Mouse (Mus musculus): ENCODE data around the gene Nrxn1. TPM values are rescaled to one million over a fixed set of nuclear protein-coding genes. Genes with fewer than 3 reads are reported as not detected.
"Not testable (repeated sequence)": the region's sequence is repeated elsewhere in the genome, so short reads cannot be mapped to it uniquely, and the experiment has no call there.

Gene Nrxn1
- polyA plus RNA-seq, 3 experiments from 2014 or later, result 0.11 to 0.81 TPM; not detected in 1

DNA sequence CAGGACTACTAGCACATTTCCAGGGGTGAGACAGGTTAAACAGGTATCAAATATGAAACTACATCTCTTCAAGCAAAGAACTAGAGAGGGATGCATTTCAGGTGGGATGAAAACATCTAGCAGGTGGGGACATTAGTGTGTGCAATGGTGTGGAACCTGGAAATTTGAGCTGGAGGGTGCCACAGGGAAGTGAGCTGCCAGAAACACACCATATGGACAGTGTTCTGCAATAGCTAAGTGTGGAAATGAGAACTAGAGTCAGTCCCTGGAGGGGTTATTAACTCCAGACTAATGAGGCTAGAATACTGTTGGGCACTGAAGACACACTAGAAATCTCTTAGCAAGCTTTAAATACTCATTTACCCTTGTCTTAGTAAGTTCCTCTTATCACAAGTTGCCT is 536.5 kb downstream of the Nrxn1 start:
- ATAC-seq, result no peak

DNA sequence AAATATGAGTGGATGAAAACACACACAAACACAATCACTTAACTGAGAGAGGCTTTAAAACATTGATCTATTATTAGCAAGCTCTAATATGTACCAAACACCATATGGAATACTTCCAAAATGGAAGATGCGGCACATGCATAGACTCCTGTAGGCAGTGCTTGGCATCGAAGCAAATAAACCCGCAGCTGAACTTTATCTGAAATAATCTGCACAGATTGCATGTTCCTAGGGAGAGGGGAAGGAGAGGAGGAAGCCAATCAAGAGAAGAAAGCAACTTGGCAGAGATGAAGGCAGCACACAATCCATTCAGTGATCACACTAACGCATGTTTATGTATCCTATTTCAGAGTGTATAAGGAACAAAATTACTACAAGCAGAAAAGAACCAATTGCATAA is 542.5 kb downstream of the Nrxn1 start:
- no peak for ATAC-seq

DNA sequence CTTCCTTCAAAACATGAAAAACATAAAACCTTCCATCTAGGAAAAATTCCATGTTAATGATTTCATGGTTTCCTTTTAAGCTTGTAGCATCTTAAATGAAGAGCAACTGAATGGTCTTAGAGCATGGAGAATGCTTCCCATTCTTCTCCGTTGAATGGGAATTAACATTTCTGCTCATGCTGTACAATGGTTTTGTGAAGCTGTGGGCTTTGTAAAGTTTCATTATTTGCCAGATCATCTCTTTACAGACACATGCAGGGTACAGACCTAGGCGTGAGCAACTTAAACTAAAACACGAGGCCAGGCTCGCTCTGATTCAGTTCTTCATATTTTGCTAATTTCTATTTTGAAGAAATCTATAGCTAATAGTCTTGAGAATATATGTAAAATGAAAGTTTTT is 546.1 kb downstream of the Nrxn1 start:
- ATAC-seq, result no peak

DNA sequence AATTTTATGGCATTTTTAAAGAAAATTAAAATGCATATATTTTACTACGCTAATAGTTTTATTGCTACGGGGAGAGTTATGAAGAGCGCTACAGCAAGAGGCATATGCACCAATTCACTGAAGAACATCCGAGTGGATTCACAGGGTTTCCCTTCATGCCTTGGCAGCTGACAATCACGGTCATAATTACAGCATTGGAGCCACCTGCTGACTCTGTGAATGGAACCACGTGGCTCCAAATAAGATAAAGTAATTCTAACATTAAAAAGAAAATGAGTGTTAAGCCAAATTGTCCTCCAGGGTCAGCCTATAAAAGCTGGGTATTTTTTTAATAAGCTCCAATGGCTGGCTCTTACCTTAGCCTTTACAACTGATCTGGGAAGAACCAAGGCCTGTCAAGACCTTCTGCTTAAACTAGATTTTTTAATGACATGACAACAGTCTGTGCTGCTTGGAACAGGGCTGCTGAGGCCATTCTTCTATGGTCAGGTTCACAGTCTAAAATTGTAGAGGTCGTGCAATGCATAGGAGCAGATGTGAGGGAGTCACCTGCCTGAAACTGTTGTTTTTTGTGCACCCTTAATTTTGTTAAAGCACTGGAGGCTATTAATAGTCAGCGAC is 548.1 kb downstream of the Nrxn1 start:
- ATAC-seq, result no peak

DNA sequence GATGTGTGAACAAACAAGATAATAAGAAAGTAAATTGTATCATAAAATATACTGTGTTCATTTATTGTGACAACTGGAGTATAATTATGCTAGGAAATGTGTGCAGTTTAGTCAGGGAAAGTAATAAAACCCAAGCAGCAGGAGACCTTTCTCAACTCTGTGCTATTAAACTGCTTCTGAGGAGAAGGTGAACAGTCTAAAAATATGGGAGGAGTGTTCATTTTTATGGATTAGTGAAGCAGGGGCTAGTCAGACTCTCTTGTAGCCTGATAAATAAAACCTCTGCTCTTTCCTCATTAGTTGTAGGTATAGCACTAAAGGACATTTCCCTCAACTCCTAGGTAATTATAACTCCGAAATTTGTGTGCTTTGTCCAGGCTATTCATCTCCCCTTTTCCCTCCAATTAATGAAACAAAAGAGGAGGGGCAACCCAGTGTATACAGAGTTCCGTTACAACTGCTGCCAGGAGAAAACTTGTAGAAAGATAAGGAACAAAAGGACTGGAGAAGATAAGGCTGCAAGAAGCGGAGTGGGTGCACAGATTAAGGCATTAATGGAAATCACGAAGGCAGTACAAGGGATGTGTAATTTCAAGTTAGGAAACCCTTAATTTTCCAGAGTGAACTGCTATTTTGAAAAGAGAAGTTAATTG is 548.8 kb downstream of the Nrxn1 start:
- ATAC-seq, result no peak

DNA sequence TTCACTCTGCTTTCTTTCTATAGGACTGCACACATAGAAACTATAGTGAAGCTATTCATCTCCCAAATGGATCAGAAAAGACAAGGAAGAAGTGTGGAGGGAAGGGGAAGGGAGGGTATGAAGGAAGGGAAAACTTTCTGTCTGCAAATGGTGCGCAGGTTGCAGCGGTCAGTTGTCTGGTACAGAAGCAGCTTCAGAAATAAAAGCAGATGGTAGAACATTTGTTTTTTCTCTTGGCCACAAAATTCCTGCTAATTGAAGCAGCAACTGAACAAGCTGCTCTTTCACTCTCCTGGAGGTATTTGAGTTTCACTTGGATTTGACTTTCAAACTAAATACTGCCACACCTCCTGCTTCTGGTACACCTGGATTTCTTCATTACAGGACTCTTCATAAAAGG is 561.4 kb downstream of the Nrxn1 start:
- no peak for ATAC-seq

DNA sequence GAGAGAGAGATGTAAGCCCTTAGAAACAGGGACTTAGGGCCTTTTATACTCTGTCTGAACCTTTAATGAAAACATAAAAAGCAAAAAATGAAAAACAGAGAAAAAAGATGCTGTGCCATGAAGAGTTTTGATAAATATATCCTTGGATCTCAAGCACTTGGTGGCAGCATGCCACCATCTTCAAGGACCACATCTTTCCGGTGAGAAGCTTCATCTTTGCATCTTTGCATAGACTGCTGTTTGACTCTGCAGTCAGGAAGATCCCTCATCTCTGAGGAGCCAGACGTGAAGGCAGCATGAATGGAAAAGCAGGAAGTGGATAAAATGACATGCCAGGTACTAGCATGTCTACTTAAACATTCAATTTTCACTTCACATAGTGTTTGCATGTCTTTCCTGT is 586.8 kb downstream of the Nrxn1 start:
- ATAC-seq, result no peak

DNA sequence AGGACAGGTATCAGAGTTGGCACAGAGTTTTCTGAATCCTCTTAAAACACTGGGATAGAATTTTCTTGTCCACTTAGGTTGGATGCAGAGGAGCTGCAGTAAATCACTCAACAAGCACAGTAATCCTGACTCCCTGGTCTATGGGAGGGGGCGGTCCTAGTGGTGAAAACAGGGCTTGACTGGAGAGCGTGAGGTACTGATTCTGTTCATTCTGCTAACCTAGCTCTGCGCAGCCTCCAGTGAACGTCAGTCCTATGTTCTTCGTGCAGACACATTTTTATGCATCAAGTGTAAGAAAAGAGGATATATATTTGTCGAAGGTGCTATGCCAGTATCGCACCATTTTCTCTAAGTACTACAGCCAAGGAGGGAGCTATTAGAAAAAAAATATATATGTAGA is 588.9 kb downstream of the Nrxn1 start:
- not testable (repeated sequence) for ATAC-seq

DNA sequence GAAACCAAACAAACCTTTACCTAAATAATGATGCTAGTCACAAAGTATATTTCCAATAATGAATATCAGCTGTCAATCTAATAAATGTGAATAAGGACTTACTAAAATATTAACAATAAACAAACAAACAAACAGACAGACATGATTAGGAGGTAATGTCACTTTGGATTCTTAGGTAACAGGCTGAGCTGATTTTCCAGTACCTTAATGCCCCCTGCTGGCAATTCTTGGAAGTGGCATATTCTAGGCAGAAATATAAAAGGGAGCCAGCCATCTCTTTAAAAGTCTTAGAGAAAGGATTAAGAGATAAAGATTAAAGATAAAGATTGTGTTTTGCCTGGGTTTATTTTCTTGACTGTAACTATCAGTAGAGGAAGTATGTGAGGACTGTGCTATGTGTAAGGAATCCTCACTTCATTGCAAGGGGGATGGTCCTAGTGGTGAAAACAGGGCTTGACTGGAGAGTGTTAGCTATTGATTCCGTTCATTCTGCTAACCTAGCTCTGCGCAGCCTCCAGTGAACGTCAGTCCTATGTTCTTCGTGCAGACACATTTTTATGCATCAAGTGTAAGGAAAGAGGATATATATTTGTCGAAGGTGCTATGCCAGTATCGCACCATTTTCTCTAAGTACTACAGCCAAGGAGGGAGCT is 591.7 kb downstream of the Nrxn1 start:
- no peak for ATAC-seq

DNA sequence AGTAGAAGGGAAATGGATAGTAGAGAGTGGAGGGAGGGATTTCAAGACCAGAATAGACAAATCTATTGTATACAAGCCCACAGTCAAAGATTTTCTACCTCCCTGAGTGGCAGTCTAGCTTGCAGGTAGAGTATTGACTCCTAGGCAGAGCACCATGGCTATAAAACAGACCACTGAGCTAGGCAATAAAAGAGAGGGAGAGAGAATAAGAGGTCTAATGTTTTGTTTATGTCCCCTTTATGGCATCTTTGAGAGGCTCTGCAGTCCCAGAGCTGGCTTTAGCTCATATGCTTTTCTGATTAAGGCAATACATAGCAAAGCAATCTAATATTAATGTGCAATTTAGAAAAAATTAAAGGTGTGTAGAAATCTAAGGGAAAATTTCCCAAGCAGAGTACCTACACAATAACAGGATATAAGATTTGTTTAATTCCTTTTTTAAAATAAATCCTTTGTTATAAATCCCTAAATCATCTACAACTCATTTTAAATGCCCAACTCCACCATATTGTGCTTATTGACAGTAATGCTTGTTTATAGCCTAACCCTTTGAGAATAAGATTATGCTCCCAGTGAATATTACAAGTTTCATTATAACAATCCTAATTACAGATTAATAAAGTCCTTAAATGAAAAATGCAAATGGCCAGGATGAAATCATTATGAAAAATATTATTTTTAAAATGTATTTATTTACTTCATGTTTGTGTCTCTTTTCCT is 613.2 kb downstream of the Nrxn1 start:
- ATAC-seq, result no peak

DNA sequence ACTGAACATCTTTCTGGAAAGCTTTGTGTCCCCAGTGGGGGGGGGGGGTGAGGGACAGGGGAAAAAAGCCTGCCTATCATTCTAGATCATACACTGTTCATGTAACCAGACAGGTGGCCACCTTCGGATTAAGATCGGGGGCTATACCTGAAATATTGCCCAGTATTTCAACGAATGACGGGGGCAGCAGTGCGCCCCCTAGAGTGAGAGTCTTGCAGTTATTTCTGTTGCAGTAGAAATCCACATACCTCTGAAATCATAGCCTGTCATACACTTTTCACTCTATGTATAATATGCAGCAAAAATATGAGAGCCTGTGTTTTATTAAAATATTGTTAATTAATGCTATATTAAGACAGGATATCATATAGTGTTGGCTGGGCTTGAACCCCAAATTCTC is 636.1 kb downstream of the Nrxn1 start:
- no peak for ATAC-seq

DNA sequence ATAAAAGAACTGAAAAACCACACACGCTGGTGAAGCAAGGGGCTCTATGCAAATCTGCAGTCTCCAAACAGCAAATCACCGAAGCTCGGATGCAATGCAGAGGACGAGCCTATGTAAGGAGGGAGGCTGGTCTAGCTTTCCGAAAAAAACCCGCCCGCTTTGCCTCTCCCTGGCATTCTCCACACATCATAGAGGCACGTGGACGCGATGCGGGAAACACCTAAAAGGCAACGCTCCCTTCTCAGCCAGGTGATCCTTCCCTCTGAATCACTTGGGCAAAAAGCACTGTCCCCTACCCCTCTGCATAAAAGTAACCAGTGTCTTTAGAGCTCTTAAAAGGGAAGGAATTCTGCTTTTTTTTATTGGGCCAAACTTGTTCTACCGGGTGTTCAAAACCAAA is 637.0 kb downstream of the Nrxn1 start:
- ATAC-seq, result no peak

DNA sequence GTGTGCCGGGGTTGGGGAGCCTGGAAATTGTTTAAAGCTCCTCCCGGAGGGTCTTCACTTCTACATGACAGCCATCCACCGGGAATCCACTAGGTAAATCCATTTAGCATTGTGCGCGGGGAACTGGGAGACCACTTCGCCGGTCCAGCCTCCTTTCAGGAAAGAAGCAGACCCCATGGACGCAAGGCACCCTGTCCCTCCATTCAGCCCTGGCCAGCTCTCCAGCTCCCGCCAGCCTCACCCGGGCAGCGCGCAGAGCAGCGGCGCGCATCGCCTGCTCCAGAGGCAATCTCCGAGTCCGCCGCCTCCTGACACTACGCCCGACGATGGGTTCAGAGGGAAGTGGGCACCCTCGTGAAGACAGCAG is 637.5 kb downstream of the Nrxn1 start:
- no peak for ATAC-seq

DNA sequence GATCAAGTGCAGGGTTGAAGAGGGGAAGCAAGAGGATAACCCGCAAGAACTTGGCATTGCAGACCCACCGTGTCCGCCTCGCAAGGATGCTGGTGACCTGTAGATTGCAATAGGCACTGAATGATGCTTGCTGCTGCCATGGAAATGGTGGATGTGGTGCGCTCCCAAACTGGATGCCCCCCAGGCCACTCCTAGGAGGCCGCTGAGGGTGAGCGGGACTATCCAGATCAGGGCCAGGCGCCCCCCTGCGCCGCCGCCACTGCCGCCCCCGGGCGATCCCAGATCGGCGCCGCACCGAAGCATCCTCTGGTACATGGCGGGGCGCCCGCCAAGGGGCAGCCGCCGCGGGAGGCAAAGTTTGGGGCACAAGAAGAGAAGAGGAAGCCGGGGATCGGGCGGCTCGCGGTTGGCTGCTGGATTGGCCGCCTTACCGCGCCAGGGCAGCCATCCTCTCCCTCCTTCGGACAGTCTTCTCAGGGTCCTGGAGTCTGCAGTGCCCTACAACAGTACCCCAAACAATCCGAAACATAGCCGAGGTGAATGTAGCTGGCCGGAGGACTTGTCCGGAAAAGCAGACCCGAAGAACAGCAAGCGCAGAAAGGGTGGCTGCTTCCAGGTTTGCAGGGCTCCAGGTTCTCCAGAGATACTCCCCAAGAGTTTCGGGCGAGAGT is 638.0 kb downstream of the Nrxn1 start:
- ATAC-seq, result no peak

DNA sequence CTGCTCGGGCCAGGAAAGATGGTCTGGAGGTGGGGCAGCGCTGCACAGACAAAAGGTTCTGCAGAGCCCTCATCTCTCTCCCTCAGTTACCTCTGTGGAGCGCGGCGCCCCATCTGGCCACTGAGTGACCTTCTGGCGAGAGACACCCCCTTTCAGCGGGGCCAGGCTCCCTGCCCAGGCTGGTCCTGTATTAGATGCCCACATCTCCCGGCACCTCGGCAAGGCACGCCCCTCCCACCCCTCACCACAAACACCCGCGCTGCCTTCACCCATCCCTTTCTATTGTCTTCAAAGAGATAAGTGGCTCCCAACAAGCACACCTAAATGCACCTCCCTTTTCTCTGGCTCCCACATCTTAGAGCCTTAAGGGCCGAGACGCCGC is 638.5 kb downstream of the Nrxn1 start:
- no peak for ATAC-seq

DNA sequence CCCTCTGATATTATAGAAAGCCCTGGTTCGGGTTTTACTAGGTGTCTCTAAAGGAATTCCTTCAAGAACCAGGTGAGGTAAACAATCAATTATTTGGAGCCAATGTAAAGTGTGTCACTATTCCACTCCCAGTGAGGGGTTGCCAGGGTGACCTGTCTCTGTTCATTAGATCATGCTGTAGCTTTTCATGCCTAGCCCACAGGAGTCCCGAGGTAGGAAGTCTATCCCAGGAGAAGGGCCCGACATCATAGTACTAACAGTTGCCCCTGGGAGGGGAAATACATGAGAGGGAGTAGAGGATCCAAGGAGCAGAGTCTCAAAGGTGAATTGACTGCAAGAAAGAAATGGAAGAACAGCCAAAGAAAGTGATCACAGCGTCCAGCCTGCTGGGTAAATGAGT is 639.6 kb downstream of the Nrxn1 start:
- ATAC-seq, result no peak

DNA sequence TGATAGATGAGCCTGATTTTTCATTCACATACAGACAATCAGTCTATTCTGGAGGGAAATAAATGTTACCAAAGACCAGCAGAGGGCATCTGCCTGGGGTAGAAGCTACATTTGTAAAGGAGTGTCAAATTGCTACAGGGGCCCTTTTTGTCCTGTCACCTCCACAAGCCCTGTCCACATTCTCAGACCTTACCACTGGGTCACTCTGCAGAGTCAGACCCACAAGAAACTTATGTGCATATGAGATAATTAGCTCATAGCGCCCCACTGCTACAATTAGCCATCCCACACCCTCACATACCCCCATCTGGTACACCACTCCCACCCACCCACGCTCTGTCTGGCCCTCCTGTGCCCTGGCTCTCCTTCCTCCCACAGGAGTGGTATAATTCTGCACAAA is 640.1 kb downstream of the Nrxn1 start:
- ATAC-seq, result no peak

DNA sequence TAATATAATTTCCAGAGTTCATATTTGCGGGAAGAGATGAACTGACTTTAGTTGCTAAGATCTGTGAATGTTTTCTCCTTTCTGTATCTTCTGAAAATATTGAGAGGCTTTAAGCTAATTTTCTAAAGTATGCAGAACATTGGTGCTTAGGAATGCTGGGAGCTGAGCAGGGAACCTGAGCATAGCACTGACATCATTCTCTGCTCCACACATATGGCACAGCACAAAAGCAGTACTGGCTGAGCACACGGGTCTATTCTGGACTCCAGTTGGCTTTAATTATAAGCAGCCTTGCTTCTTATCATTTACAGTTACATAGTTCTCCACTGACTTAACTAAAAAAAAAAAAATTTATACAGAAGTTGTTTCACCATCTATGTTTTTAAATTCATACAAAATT is 641.5 kb downstream of the Nrxn1 start:
- no peak for ATAC-seq

DNA sequence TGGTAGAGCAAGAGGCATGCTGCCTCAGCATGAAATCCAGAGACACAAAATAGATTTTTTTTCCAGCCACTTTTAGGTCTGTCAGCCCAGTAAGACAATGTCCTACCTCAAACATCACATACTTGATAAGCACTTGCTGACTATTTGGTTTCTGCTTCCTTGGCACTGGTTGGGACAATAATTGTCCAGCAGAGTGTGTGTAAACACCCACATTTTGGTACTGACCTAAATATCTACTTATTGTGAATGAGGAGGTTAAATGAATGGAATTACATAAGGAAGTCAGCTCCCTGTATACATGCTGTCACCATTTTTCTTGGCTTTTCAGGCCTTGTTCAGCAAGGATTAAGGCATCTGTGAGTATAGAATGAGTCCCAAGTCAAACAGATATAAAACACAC is 649.8 kb downstream of the Nrxn1 start:
- ATAC-seq, result no peak

DNA sequence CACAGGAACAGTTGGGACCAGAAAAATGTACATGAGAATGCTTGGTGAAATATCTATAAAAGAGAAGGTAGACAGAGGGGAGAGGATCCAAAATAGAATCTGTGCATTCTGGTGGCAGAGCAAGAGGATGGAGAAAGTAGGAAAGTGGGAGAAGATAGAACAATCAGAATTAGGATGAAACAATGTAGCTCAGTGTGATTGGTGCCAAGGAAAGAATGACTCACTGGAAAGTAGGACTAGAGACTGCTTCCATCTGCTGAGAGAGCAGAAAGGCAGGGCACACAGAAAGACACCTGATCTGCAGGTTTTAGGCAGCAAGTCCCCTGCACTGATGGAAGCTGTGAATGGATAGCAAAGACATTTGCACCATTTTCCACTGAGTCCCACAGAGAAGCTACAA is 657.0 kb downstream of the Nrxn1 start:
- ATAC-seq, result no peak

DNA sequence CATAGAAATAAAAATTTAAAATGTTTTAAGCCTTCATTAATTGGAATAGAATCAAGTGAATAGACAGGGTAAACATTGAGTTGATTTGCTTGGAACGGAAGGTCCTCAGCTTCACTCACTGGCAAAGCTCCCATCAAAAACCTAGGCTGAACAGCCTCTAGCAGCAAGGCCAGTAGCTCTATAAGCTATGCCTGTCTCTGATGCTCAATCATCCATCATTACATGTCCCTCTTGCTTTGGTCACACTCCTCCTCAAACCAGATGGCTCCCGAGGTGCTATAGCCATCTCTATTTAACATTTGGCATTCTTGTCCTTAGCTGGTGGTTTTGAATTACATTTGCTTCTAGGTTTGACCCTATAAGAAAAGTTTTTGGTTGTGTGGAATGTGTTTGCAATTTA is 657.5 kb downstream of the Nrxn1 start:
- no peak for ATAC-seq

DNA sequence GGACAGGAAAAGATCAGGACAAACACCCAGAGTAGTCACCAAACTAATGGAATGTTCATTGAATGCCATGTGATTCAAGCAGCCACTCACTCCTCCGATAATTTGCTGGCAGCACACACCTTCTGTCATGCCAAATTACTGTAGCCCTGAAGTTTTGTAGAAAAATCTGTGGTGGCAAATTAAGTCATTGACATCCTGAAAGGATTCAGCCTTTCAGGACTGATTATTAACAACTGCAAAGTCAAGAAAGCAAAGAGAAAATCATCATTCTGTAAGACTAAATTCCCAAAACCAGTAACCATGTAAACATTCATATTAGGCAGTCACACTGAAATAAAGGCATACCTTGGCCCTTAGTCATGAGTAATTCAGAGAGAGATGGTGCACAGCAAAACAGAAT is 662.7 kb downstream of the Nrxn1 start:
- ATAC-seq, result no peak

DNA sequence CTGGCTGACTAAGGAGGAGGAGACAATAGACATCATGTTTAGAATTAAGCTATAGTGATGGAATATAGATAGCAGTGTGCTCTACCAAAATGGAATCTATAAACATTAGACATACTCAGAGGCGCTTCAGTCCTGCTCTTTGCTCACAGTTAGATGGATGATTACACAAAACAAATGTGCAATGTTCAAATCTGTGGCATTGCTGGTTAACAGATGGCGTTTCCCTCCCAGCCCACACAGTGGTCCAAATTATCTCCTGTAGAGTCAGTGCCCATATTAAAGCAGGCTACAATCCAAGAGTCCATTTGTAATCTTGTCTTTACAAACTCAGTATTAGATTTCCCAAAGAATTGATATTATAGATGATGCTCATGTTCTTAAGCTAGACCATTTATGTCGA is 666.9 kb downstream of the Nrxn1 start:
- ATAC-seq, result no peak
